Mouse (Mus musculus) limb, embryonic 13.5 days (tissue): ENCODE data around the gene Hmgb2. TPM values are rescaled to one million over a fixed set of nuclear protein-coding genes. Genes with fewer than 3 reads are reported as not detected.

Experiments
- polyA plus RNA-seq: library from polyadenylated mRNA; unstranded; fragments of >200 nt; fragmentation: Nextera tagmentation; extraction: Ambion mirVana; gene quantifications from 2 replicates; pipeline ENCODE4 v1.2.1, GENCODE M21; 2015

Hmgb2 gene
- polyA plus RNA-seq, 1 experiment from 2014 or later: 398 TPM

Other genes with a start within 250 kb of the Hmgb2 start
- 10.8 and 11.4 TPM in 2 replicates for gene Hand2, start 190.9 kb upstream of the Hmgb2 start, polyA plus RNA-seq
- 16.4 and 17.8 TPM in 2 replicates for gene Scrg1, start 56.0 kb upstream of the Hmgb2 start, polyA plus RNA-seq
- 40.7 and 42.8 TPM in 2 replicates for gene Sap30, start 24.0 kb upstream of the Hmgb2 start, polyA plus RNA-seq
- gene Galnt7, start 141.1 kb downstream of the Hmgb2 start, polyA plus RNA-seq: 12.5 and 13.1 TPM in 2 replicates